Mouse (Mus musculus): ENCODE results near the gene Trappc6b.

DNA sequence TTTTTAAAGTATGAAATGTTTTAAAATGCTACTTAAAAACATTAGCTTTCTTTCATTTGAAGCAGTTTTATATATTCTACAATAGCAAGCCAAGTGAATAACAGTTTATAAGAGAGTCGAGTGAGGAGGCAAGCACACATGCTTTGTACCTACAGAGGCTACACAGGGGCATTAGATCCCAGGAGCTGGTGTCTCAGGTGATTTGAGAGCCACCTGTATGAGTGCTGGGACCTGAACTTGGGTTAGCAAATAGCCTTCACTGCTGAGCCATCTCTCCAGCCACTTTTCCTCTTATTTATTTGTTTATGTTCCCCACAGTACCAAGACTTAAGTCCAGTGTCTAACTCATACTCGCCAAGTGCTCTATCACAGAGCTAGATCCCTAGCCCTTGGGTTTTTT, 41.4 kb downstream of the Trappc6b start:
- TF ChIP-seq ZNF384 (IDR thresholded peaks at IDR 0.05; ENCODE audit: low read depth, low read length) (no peak), RCOR1 (conservative IDR thresholded peaks at IDR 0.05; ENCODE audit: low read depth, low read length) (no peak), SMC3 (IDR thresholded peaks at IDR 0.05; ENCODE audit: low read depth, low read length) (no peak), USF1 (IDR thresholded peaks at IDR 0.05; ENCODE audit: low read depth, low read length) (no peak), POLR2A (IDR thresholded peaks at IDR 0.05; ENCODE audit: low read depth, low read length) (no peak), POLR2AphosphoS2 (IDR thresholded peaks at IDR 0.05; ENCODE audit: low read depth, low read length) (no peak), CTCF (conservative IDR thresholded peaks at IDR 0.05 in 1 of 2, IDR thresholded peaks at IDR 0.05 in 1 of 2; ENCODE audit: low read depth in 2 of 2, low read length in 2 of 2) (no peak), MAZ (IDR thresholded peaks at IDR 0.05; ENCODE audit: low read depth, low read length) (no peak), MYC (IDR thresholded peaks at IDR 0.05; ENCODE audit: low read depth, low read length) (no peak), MXI1 (IDR thresholded peaks at IDR 0.05; ENCODE audit: low read depth, low read length) (no peak), TBP (conservative IDR thresholded peaks at IDR 0.05; ENCODE audit: low read depth, low read length) (no peak)
